Mouse (Mus musculus) kidney, embryonic 14.5 days (tissue): ENCODE results near the gene Wdr54. TPM values are rescaled to one million over a fixed set of nuclear protein-coding genes. Genes with fewer than 3 reads are reported as not detected.

ENCODE experiments used
- ATAC-seq: fragments of 200-750 bp; cut with Nextera tagmentation; 2 replicates; pipeline ENCODE4 v1.8.0; 2017; ENCODE audit warnings: moderate number of reproducible peaks, mild to moderate bottlenecking, moderate TSS enrichment, moderate library complexity; ENCODE audit not compliant: low FRiP score, low TSS enrichment
- H3K27ac ChIP-seq: fragments of 300-500 bp; sonication (generic); 2 replicates; pipeline ENCODE4 v1.5.1; 2014; ENCODE audit warnings: low read depth, mild to moderate bottlenecking, low read length, moderate library complexity, mixed read lengths
- H3K27me3 ChIP-seq: fragments of 300-500 bp; sonication (generic); 2 replicates; pipeline ENCODE4 v1.6.1; 2014; ENCODE audit warnings: mild to moderate bottlenecking, low read length; ENCODE audit not compliant: control insufficient read depth, insufficient read depth
- H3K36me3 ChIP-seq: fragments of 300-500 bp; sonication (generic); 2 replicates; pipeline ENCODE4 v1.6.1; 2014; ENCODE audit warnings: low read length, mixed read lengths; ENCODE audit not compliant: control insufficient read depth, insufficient read depth
- H3K4me1 ChIP-seq: fragments of 300-500 bp; sonication (generic); 2 replicates; pipeline ENCODE4 v1.6.1; 2014; ENCODE audit warnings: low read length, mixed read lengths; ENCODE audit not compliant: control insufficient read depth, insufficient read depth
- H3K4me2 ChIP-seq: fragments of 300-500 bp; sonication (generic); replicated peaks from 2 replicates; pipeline ENCODE4 v1.6.1; 2014; ENCODE audit warnings: low read depth, mild to moderate bottlenecking, low read length
- H3K4me3 ChIP-seq: fragments of 300-500 bp; sonication (generic); 2 replicates; pipeline ENCODE4 v1.5.1; 2014; ENCODE audit warnings: mild to moderate bottlenecking, low read length
- H3K9ac ChIP-seq: fragments of 300-500 bp; sonication (generic); 2 replicates; pipeline ENCODE4 v1.6.1; 2014; ENCODE audit warnings: low read depth, mild to moderate bottlenecking, low read length, moderate library complexity
- H3K9me3 ChIP-seq: fragments of 300-500 bp; sonication (generic); 2 replicates; pipeline ENCODE4 v1.6.1; 2016; ENCODE audit warnings: low read length; ENCODE audit not compliant: control insufficient read depth
- WGBS: fragments of 180-500 bp; shearing (Covaris S2); extraction: QIAGEN DNeasy Blood & Tissue Kit; methylation state at CpG from one replicate; pipeline ENCODE4 v1.1.7; 2014; 5-methylcytosine and 5-hydroxymethylcytosine counted together
- polyA plus RNA-seq: library from polyadenylated mRNA; unstranded; fragments of >200 nt; fragmentation: Nextera tagmentation; extraction: Ambion mirVana; gene quantifications from 2 replicates; pipeline ENCODE4 v1.2.1, GENCODE M21; 2014

Gene Wdr54
- polyA plus RNA-seq, 1 experiment from 2014 or later = 8.6 TPM

DNA sequence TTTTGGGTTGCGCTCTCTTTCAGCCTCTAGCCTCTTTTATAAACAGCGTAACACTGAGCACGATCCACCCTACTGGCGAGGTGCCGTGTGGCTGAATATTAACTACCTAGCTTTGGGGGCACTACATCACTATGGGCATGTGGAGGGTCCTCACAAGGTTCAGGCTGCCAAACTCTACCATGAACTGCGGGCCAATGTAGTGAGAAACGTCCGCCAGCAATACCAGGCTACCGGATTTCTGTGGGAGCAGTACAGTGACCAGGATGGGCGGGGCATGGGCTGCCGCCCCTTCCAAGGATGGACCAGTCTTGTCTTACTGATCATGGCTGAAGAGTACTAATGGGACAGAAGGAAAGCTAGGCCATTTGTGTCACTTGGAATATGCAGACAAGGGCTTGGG, 37.8 kb downstream of the Wdr54 start:
- H3K4me1 ChIP-seq = peaks cover 40% of the 10 kb centered on the region
- no peaks in the 10 kb centered on the region for H3K27me3 ChIP-seq
- H3K9ac ChIP-seq = no peak overlapping the region
- H3K27ac ChIP-seq = no peak overlapping the region
- ATAC-seq = no peak
- H3K36me3 ChIP-seq = peaks cover 32% of the 10 kb centered on the region
- no peak overlapping the region for H3K4me2 ChIP-seq
- no peaks in the 10 kb centered on the region for H3K9me3 ChIP-seq
- WGBS = 83% methylated on average over 11 of the region's 11 CpGs
- H3K4me3 ChIP-seq = no peak overlapping the region

DNA sequence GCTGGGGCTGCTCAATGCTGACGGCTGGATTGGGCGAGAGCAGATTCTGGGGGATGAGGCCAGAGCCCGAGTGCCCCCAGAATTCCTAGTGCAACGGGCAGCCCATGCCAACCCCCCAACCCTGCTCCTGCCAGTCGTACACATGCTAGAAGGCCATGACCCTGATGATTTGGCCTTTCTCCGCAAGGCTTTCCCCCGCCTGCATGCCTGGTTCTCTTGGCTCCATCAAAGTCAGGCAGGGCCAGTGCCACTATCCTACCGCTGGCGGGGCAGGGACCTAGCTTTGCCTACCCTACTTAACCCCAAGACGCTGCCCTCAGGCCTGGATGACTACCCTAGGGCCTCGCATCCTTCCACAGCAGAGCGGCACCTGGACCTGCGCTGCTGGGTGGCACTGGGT, 38.6 kb downstream of the Wdr54 start:
- H3K27ac ChIP-seq = no peak overlapping the region
- no peaks in the 10 kb centered on the region for H3K9me3 ChIP-seq
- no peak overlapping the region for H3K4me3 ChIP-seq
- no peak overlapping the region for H3K9ac ChIP-seq
- no peak for ATAC-seq
- peaks cover 32% of the 10 kb centered on the region for H3K36me3 ChIP-seq
- 85% methylated on average over 13 of the region's 13 CpGs for WGBS
- H3K27me3 ChIP-seq = no peaks in the 10 kb centered on the region
- peaks cover 33% of the 10 kb centered on the region for H3K4me1 ChIP-seq
- H3K4me2 ChIP-seq = no peak overlapping the region

DNA sequence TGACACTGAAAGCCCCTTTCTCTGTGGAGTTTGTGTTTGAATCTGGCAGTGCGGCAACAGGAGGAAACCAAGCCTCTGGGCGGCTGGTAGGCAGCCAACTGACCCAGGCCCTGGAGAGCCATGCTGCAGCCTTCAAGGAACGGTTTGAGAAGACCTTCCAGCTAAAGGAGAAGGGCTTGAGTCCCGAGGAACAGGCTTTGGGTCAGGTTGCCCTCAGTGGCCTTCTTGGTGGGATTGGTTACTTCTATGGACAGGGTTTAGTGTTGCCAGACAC, 39.1 kb downstream of the Wdr54 start:
- no peak overlapping the region for H3K4me2 ChIP-seq
- peaks cover 32% of the 10 kb centered on the region for H3K36me3 ChIP-seq
- H3K27me3 ChIP-seq = no peaks in the 10 kb centered on the region
- no peak for ATAC-seq
- H3K9me3 ChIP-seq = no peaks in the 10 kb centered on the region
- 0 out of 2 replicates have a peak overlapping the region, but pooled peaks have one; percentile 93 for H3K9ac ChIP-seq
- peaks cover 28% of the 10 kb centered on the region for H3K4me1 ChIP-seq
- WGBS = 88% methylated on average over 4 of the region's 4 CpGs
- no peak overlapping the region for H3K27ac ChIP-seq
- 0 out of 2 replicates have a peak overlapping the region, but pooled peaks have one; percentile 4 for H3K4me3 ChIP-seq

DNA sequence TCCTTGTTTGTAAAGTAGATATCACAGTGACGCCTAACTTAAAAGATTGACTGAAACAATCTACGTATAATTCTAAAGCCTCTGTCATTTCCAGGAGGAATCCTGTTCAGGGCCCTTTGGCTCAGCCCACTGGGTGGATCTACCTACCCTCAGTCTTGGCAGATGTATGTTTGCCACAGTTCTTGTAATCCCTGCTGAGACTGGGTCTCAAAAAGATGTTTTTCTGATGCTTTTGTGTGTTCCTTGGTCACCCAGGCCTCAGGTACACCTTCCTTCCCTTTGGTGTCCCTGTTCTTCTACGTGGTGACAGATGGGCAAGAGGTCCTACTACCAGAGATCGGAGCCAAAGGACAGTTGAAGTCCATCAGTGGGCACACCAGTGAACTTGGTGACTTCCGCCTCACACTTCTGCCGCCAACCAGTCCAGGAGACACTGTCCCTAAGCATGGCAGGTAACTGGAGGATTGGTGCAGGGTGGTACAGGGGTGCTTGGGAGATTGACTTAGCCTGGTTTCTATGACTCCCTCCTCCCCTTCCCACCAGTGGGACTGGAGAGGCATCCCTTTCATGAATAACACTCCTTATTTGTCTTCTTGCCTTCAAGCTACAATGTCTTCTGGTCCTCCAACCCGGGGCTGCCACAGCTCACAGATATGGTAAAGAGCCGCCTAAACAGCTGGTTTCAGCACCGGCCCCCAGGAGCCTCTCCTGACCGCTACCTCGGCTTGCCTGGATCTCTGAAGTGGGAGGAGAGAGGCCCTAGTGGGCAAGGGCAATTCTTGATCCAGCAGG, 39.6 kb downstream of the Wdr54 start:
- 0 out of 2 replicates have a peak overlapping the region, but pooled peaks have one; percentile 84 for H3K27ac ChIP-seq
- no peak for ATAC-seq
- WGBS = 72% methylated on average over 11 of the region's 11 CpGs
- H3K4me2 ChIP-seq = peak overlapping the region; percentile 95
- H3K9me3 ChIP-seq = no peaks in the 10 kb centered on the region
- peak overlapping the region; percentile 93 for H3K9ac ChIP-seq
- peaks cover 32% of the 10 kb centered on the region for H3K36me3 ChIP-seq
- H3K4me3 ChIP-seq = peak overlapping the region; percentile 69
- no peaks in the 10 kb centered on the region for H3K27me3 ChIP-seq
- H3K4me1 ChIP-seq = peaks cover 28% of the 10 kb centered on the region

DNA sequence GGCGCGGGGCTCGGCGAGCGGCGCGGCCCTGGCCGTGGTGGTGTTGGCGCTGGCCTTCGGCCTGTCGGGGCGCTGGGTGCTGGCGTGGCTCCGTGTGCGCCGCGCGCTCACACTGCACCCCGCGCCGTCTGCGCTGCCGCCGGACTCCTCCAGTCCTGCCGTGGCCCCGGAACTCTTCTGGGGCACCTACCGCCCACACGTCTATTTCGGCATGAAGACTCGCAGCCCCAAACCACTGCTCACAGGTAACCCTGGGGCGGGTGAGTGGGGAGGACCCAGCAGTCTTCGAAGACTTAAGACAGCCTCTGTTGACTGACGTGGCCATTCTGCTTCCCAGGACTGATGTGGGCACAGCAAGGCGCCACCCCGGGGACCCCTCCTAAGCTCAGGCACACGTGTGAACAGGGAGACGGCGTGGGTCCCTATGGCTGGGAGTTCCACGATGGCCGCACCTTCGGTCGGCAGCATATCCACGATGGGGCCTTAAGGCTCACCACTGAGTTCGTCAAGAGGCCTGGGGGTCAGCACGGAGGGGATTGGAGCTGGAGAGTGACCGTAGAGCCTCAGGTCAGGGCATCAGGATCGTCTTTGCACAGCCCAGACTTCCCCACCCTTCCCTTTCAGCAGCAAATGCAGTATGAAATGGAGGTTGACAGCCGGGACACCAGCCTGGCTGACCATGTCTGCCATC, 40.4 kb downstream of the Wdr54 start:
- Histone ChIP-seq H3K9me3 (no peaks in the 10 kb centered on the region), H3K9ac (peak overlapping the region; percentile 93), H3K27me3 (no peaks in the 10 kb centered on the region), H3K4me2 (peak overlapping the region; percentile 95), H3K36me3 (peaks cover 37% of the 10 kb centered on the region), H3K27ac (peak overlapping the region; percentile 84; the same call in 1 of the 2 replicates), H3K4me1 (peaks cover 28% of the 10 kb centered on the region), H3K4me3 (peak overlapping the region; percentile 69)
- WGBS = 2% methylated on average over 41 of the region's 48 CpGs
- no peak; the same call in 1 of the 2 replicates for ATAC-seq

DNA sequence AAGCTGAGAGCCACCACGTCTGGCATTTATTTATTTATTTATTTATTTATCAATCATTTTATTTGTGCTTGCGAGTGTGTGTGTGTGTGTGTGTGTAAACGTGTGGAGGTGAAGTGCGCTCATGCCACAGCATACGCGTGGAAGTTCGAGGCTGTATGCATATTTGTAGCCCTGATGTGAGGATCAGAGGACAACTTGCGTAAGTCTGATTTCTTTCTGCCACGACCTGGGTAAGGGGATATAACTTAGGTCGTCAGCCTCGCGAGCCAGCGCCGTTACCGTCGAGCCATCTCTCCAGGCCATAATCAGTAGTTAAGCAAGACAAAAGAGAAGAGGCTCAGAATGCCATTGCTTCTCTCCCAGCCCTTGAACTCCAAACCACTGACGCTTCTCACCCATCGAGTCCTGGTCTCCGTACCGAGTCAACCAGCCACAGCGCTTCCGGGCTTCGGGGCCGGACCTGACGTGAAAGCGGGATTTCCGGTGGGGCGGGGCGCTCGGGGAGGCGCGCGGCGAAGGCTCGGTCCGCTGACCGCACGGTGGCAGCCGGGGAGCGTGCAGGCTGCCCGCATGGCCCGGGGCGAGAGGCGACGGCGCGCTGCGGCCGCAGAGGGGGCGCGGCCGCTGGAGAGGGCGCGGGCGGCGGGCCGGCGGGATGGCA, 41.1 kb downstream of the Wdr54 start, which contains the start of gene Mogs:
TSS of gene Mogs (plus strand) at position 486 of the 661 bp plus-strand sequence.
- Histone ChIP-seq H3K4me2 (peak within 1 kb of the TSS; percentile 95), H3K9me3 (no peaks in the 10 kb centered on the region), H3K4me1 (peaks cover 26% of the 10 kb centered on the region), H3K27me3 (no peaks in the 10 kb centered on the region), H3K9ac (peak within 1 kb of the TSS; percentile 93), H3K36me3 (peaks cover 40% of the 10 kb centered on the region), H3K4me3 (peak within 1 kb of the TSS; percentile 69), H3K27ac (peak within 1 kb of the TSS; percentile 84)
- WGBS = under 1% methylated on average over 58 of the region's 58 CpGs
- peak; percentile 85 for ATAC-seq

DNA sequence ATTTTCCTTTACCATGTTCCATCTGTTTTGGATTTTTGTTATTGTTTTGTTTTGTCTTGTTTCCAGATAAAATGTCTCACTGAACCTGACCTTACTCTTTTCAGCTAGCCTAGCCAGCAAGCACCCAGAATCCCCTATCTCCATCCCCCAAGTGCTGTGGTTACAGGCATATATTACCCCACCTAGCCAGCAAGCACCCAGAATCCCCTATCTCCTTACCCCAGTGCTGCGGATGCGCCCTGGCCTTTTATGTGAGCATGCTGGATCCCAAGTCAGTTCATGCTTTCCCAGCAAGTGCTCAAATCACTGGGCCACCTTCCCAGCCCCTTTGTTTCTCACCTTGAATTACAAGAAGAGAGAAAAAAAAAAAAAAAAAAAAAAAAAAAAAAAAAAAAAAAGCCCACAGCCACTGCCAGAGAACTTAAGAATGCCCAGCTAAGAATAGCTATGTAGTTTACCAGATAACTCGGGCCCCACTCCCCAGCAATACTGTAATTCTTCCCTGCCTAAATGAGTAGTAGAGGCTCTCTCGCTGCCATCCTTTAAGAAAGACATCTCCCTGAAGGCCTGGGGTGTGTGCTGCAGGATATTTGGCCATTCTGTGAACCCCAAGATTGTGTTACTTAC, 44.6 kb downstream of the Wdr54 start:
- Histone ChIP-seq H3K9me3 (no peaks in the 10 kb centered on the region), H3K27ac (no peak overlapping the region), H3K4me2 (no peak overlapping the region), H3K36me3 (peaks cover 8% of the 10 kb centered on the region; the same call in 1 of the 2 replicates), H3K27me3 (no peaks in the 10 kb centered on the region), H3K4me1 (peaks cover 21% of the 10 kb centered on the region), H3K9ac (no peak overlapping the region), H3K4me3 (no peak overlapping the region)
- no peak for ATAC-seq
- 91% methylated on average over 4 of the region's 4 CpGs for WGBS

DNA sequence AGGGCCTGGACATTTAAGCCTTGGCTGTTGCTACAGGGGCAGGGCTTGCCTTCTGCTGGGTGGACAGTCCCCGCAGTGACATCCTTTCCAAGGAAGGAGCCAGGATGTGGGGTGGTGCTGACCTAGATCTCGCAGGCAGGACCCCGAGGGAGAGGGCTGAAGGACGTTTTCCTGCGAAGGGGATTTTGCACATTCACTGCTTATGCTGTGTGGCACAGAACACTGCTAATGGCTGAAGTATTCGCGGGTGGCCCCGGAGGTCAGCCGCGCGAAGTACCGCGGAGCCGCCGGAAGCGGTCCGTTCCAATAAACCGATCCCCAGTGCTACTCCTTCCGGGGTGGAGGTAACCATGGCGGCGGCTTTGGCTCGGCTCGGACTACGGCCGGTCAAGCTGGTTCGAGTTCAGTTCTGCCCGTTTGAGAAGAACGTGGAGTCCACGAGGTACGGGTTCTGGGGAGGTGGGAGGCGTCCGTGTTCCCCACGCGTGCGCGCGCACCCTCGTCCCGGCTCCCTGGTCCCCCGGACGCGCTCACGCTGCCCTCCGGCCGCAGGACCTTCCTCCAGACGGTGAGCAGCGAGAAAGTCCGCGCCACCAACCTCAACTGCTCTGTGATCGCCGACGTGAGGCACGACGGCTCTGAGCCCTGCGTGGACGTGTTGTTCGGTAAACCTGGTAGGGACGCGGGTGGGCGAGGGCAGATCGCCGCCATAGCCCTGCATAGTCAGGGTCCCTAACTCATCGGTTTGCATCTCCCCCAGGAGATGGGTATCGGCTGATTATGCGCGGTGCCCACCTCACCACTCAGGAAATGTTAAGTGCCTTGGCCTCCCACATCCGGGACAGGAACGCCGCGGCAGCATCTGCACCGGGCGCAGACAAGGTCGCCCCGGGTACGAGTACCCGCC, 47.2 kb downstream of the Wdr54 start, which contains the start of gene Mrpl53:
TSS of gene Mrpl53 (plus strand) at position 279 of the 907 bp plus-strand sequence.
- WGBS = under 1% methylated on average over 66 of the region's 76 CpGs
- H3K9me3 ChIP-seq = no peaks in the 10 kb centered on the region
- ATAC-seq = peak; percentile 90
- H3K4me2 ChIP-seq = peak within 1 kb of the TSS; percentile 79
- H3K36me3 ChIP-seq = peaks cover 8% of the 10 kb centered on the region; the same call in 1 of the 2 replicates
- H3K4me3 ChIP-seq = peak within 1 kb of the TSS; percentile 93
- H3K9ac ChIP-seq = peak within 1 kb of the TSS; percentile 93
- H3K27ac ChIP-seq = peak within 1 kb of the TSS; percentile 82
- H3K4me1 ChIP-seq = peaks cover 12% of the 10 kb centered on the region
- no peaks in the 10 kb centered on the region for H3K27me3 ChIP-seq
